Mouse (Mus musculus) midbrain, embryonic 11.5 days (tissue): ENCODE results near the gene Dot1l. TPM values are rescaled to one million over a fixed set of nuclear protein-coding genes. Genes with fewer than 3 reads are reported as not detected.

Experiments
- ATAC-seq: fragments of 200-750 bp; cut with Nextera tagmentation; 2 replicates; pipeline ENCODE4 v1.8.0; 2017; ENCODE audit warnings: moderate TSS enrichment, moderate library complexity; ENCODE audit not compliant: low FRiP score
- DNase-seq: peaks from one replicate; pipeline ENCODE4 v3.0.0; 2015; ENCODE audit warnings: low spot score; ENCODE audit errors: missing footprints
- H3K27ac ChIP-seq: fragments of 300-500 bp; sonication (generic); 2 replicates; pipeline ENCODE4 v1.5.1; 2014; ENCODE audit warnings: low read depth, low read length
- H3K27me3 ChIP-seq: fragments of 300-500 bp; sonication (generic); 2 replicates; pipeline ENCODE4 v1.6.1; 2014; ENCODE audit warnings: mild to moderate bottlenecking, low read length, moderate library complexity, mixed read lengths; ENCODE audit not compliant: control insufficient read depth, insufficient read depth
- H3K36me3 ChIP-seq: fragments of 300-500 bp; sonication (generic); 2 replicates; pipeline ENCODE4 v1.6.1; 2014; ENCODE audit warnings: mild to moderate bottlenecking, low read length, moderate library complexity, mixed read lengths; ENCODE audit not compliant: control insufficient read depth, insufficient read depth
- H3K4me1 ChIP-seq: fragments of 300-500 bp; sonication (generic); 2 replicates; pipeline ENCODE4 v1.6.1; 2014; ENCODE audit warnings: low read length; ENCODE audit not compliant: control insufficient read depth, insufficient read depth
- H3K4me2 ChIP-seq: fragments of 300-500 bp; sonication (generic); 2 replicates; pipeline ENCODE4 v1.6.1; 2014; ENCODE audit warnings: mild to moderate bottlenecking, moderate library complexity
- H3K4me3 ChIP-seq: fragments of 300-500 bp; sonication (generic); 2 replicates; pipeline ENCODE4 v1.5.1; 2014; ENCODE audit warnings: low read depth, low read length
- H3K9ac ChIP-seq: fragments of 300-500 bp; sonication (generic); 2 replicates; pipeline ENCODE4 v1.6.1; 2014; ENCODE audit warnings: low read length
- H3K9me3 ChIP-seq: fragments of 300-500 bp; sonication (generic); 2 replicates; pipeline ENCODE4 v1.6.1; 2016; ENCODE audit warnings: low read length; ENCODE audit not compliant: control insufficient read depth
- WGBS: fragments of 180-500 bp; shearing (Covaris S2); extraction: QIAGEN DNeasy Blood & Tissue Kit; methylation state at CpG from one replicate; pipeline ENCODE4 v1.1.7; 2014; 5-methylcytosine and 5-hydroxymethylcytosine counted together
- polyA plus RNA-seq: library from polyadenylated mRNA; unstranded; fragments of >200 nt; fragmentation: Nextera tagmentation; extraction: Ambion mirVana; gene quantifications from 2 replicates; pipeline ENCODE4 v1.2.1, GENCODE M21; 2014

Dot1l gene
- polyA plus RNA-seq, 1 experiment from 2014 or later: 18.8 TPM

DNA sequence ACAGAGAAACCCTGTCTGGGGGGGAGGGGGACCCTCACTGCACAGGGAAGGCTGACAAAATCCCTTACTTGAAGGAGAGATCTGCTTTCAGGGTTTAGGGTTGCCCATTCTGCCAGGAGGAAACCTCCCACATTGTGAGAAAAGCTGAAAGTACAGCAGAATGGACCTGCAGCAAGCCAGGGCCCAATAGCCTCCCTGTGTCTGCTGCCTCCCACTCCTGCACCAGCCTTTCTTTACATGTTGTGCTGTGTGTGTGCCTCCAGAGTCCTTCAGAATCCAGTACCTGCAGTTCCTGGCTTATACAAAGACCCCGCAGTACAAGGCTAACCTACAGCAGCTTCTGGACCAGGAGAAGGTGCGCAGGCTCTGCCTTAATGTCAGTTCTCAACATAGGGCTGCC is 29.3 kb downstream of the Dot1l start:
- ATAC-seq: no peak
- no peak overlapping the region for H3K4me3 ChIP-seq
- 96% methylated on average over 2 of the region's 2 CpGs for WGBS
- no peak for DNase-seq
- no peaks in the 10 kb centered on the region for H3K27me3 ChIP-seq
- no peaks in the 10 kb centered on the region for H3K9me3 ChIP-seq
- no peak overlapping the region for H3K4me2 ChIP-seq
- H3K36me3 ChIP-seq: peaks cover 46% of the 10 kb centered on the region
- H3K9ac ChIP-seq: no peak overlapping the region
- H3K4me1 ChIP-seq: no peaks in the 10 kb centered on the region
- H3K27ac ChIP-seq: no peak overlapping the region

DNA sequence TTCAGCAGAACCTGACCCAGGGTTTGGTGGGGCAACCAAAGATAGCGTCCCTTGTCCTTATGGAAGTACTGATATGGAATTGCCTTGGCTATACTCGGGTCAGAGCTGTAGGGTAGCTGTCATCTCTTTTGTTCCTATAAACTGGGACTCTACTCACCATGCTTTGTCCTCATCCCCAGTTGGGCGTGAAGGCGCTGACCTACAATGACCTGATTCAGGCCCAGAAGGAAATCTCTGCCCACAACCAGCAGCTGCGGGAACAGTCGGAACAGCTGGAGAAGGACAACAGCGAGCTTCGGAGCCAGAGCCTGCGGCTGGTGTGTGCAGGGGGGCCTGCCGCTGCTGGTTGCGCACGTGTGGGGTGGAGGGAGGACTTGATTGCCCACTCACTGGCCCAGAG is 29.9 kb downstream of the Dot1l start:
- no peak for DNase-seq
- Histone ChIP-seq H3K9me3 (no peaks in the 10 kb centered on the region), H3K36me3 (peaks cover 46% of the 10 kb centered on the region), H3K4me2 (no peak overlapping the region), H3K9ac (no peak overlapping the region), H3K27ac (no peak overlapping the region), H3K4me3 (no peak overlapping the region), H3K27me3 (no peaks in the 10 kb centered on the region), H3K4me1 (no peaks in the 10 kb centered on the region)
- no peak for ATAC-seq
- 71% methylated on average over 12 of the region's 12 CpGs for WGBS

GRCm38 (mm10) chr10:80785963-80786362 is 31.0 kb downstream of the Dot1l start:
- Histone ChIP-seq H3K9ac (no peak overlapping the region), H3K27me3 (no peaks in the 10 kb centered on the region), H3K4me2 (no peak overlapping the region), H3K4me1 (no peaks in the 10 kb centered on the region), H3K36me3 (peaks cover 52% of the 10 kb centered on the region), H3K27ac (no peak overlapping the region), H3K9me3 (no peaks in the 10 kb centered on the region), H3K4me3 (no peak overlapping the region)
- WGBS: 91% methylated on average over 11 of the region's 11 CpGs
- DNase-seq (no peak), ATAC-seq (no peak)

- Histone ChIP-seq H3K36me3 (peaks cover 55% of the 10 kb centered on the region), H3K27ac (no peak overlapping the region), H3K4me3 (no peak overlapping the region), H3K27me3 (no peaks in the 10 kb centered on the region), H3K9ac (no peak overlapping the region), H3K4me2 (no peak overlapping the region), H3K9me3 (no peaks in the 10 kb centered on the region), H3K4me1 (no peaks in the 10 kb centered on the region)
- ATAC-seq (no peak), DNase-seq (no peak)
- 78% methylated on average over 2 of the region's 2 CpGs for WGBS
Measured at GRCm38 (mm10) chr10:80787517-80787916, 32.5 kb downstream of the Dot1l start.

DNA sequence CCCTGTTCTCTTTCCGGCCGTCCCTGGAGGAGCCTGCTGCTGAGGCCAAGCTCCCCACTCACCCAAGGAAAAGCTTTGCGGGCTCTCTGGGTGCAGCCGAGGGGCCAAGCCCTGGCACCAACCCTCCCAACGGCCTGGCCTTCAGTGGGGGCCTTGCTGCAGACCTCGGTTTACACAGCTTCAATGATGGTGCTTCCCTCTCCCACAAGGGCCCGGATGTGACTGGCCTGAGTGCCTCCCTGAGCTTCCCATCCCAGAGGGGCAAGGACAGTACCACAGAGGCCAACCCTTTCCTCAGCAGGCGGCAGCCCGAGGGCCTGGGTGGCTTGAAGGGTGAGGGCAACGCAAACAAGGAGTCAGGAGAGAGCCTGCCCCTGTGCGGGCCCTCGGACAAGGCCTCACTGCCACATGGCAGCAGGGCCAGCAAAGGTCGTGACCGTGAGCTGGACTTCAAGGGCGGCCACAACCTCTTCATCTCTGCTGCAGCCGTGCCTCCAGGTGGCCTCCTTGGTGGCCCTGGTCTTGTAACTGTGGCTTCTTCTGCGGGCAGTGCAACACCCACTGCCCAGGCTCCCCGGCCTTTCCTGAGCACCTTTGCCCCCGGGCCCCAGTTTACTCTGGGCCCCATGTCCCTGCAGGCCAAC is 35.9 kb downstream of the Dot1l start:
- no peak overlapping the region for H3K9ac ChIP-seq
- no peaks in the 10 kb centered on the region for H3K27me3 ChIP-seq
- H3K36me3 ChIP-seq: peaks cover 42% of the 10 kb centered on the region
- H3K27ac ChIP-seq: no peak overlapping the region
- no peak overlapping the region for H3K4me3 ChIP-seq
- DNase-seq (no peak), ATAC-seq (no peak)
- 91% methylated on average over 19 of the region's 19 CpGs for WGBS
- H3K4me2 ChIP-seq: no peak overlapping the region
- no peaks in the 10 kb centered on the region for H3K4me1 ChIP-seq
- H3K9me3 ChIP-seq: no peaks in the 10 kb centered on the region

DNA sequence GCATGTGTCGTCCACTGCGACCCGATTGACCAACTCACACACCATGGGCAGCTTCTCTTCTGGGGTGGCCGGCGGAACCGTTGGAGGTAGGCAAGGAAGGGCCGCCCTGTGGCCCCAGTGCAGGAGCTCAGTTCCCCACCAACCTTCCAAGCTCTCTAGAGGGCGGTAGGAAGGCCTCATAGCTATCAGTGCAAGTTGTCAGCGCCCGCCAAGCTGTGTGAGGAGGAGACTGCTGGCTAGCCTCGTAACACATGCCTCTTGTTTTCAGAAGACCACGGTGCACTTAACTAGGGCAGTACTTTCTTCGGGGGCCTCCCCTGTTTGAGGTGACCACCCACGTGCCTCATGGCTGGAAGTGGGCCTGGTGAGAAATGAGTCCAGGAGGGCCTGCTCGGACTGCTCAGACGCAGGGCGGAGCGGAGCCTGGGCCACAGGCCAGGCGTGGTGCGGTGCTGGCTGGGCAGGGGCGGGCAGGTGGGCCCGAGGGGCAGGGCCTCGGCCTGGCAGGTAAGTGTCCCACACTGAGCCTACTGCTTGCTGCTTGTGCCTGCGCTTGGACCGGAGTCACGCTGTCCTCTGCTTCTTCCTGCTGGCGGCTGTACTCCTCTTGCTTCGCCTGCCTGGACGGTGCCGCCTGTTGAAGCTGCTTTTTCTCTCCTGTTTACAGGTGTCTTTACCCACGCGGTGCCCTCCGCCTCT is 36.6 kb downstream of the Dot1l start:
- Histone ChIP-seq H3K4me2 (no peak overlapping the region), H3K4me1 (peaks cover 5% of the 10 kb centered on the region), H3K27me3 (no peaks in the 10 kb centered on the region), H3K36me3 (peaks cover 37% of the 10 kb centered on the region), H3K9ac (no peak overlapping the region), H3K4me3 (no peak overlapping the region), H3K9me3 (no peaks in the 10 kb centered on the region), H3K27ac (no peak overlapping the region)
- ATAC-seq (no peak), DNase-seq (no peak)
- WGBS: 85% methylated on average over 33 of the region's 33 CpGs

- no peak overlapping the region for H3K9ac ChIP-seq
- WGBS: 79% methylated on average over 41 of the region's 41 CpGs
Measured at GRCm38 (mm10) chr10:80792175-80793032, 37.4 kb downstream of the Dot1l start.

DNA sequence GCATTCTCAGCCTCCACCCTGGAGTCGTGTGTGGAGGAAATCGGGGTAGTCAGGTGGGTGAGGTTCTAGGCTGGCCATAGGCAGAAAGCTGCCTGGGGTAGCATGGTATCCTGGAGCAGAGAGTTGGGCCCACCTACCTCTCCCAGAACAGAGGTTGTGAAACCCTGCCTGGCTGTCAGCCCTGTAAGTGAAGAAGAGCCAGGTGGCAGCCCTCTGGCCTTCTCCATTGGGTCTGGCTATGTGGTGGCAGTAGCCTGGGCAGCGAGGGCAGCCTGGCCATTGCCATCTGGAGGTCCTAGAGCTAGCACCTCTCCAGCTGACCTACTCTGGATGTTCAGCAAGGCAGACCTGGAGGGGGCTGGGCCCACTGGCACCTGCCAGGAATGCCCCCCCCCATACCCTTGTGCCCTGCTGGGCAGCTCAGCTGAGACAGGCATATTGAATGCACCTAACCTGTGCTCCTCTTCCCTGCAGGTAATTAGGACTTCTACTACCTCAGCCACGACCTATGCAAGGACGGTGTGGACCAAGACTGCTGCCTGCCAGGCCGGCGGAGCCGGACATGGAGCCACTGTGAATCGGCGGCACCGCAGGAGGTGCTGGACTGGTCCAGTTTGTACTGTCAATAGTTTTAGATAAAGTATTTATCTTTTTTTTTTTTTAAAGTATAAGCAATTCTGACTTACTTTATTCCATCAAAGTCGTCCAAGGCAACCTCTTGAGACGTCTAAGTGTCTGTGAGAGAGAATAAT is 38.2 kb downstream of the Dot1l start:
- H3K9ac ChIP-seq: no peak overlapping the region
- H3K27me3 ChIP-seq: no peaks in the 10 kb centered on the region
- no peak overlapping the region for H3K4me2 ChIP-seq
- H3K4me1 ChIP-seq: peaks cover 12% of the 10 kb centered on the region
- DNase-seq (no peak), ATAC-seq (no peak)
- WGBS: 93% methylated on average over 13 of the region's 13 CpGs
- H3K36me3 ChIP-seq: peaks cover 33% of the 10 kb centered on the region
- no peak overlapping the region for H3K4me3 ChIP-seq
- no peaks in the 10 kb centered on the region for H3K9me3 ChIP-seq
- H3K27ac ChIP-seq: no peak overlapping the region

More at GRCm38 (mm10) chr10:80792175-80793032, 37.4 kb downstream of the Dot1l start:
- no peak for ATAC-seq
- no peaks in the 10 kb centered on the region for H3K27me3 ChIP-seq
- peaks cover 37% of the 10 kb centered on the region for H3K36me3 ChIP-seq
- DNase-seq: no peak
- H3K27ac ChIP-seq: no peak overlapping the region
- H3K4me3 ChIP-seq: no peak overlapping the region
- no peaks in the 10 kb centered on the region for H3K9me3 ChIP-seq
- no peak overlapping the region for H3K4me2 ChIP-seq
- H3K4me1 ChIP-seq: peaks cover 12% of the 10 kb centered on the region
